Mouse (Mus musculus): ENCODE results near the gene Tex261.

DNA sequence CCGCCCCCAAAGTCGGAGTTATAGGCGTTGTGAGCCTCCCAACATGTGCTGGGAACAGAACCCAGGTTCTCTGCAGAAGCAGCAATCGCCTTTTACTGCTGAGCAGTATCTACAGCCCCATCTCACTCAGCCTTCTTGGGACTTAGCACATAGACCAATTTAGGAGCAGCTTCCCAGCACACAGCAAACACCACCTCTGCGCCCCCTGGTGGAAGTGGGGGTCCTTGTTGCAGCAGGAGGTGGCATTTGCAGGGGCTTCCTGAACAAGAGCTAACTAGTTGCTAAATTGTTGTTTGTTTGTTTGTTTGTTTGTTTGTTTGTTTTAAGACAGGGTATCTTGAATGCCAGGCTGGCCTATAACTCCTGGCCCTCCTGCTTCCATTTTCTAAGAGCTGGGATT, 44.5 kb downstream of the Tex261 start:
- TF ChIP-seq POLR2A (IDR thresholded peaks at IDR 0.05; ENCODE audit: insufficient read depth, low read depth, low read length) (no peak), CTCF (IDR thresholded peaks at IDR 0.05; ENCODE audit: insufficient read depth, low read depth, low read length) (peak; percentile 60; the same call in 1 of the 2 replicates)
